Mouse (Mus musculus) CH12.LX (cell line): ENCODE results near the gene Bnipl. TPM values are rescaled to one million over a fixed set of nuclear protein-coding genes. Genes with fewer than 3 reads are reported as not detected.

ENCODE experiments used
- DNase-seq: peaks from one replicate; pipeline ENCODE4 v3.0.0-alpha.2; 2013; ENCODE audit errors: extremely low read depth
- H3K27ac ChIP-seq: 2 replicates; pipeline ENCODE4 v1.5.1; 2012; ENCODE audit warnings: low read depth, mild to moderate bottlenecking, control low read depth, moderate library complexity; ENCODE audit not compliant: insufficient read depth
- H3K27me3 ChIP-seq: replicated peaks from 2 replicates; pipeline ENCODE3; 2012; ENCODE audit warnings: inconsistent platforms
- H3K36me3 ChIP-seq, 2 experiments: replicated peaks in 1 of 2; 2 replicates each; pipeline versions ENCODE3 to v1.6.1; 2012; ENCODE audit warnings: inconsistent platforms in 1 of 2, low read length in 1 of 2, mild to moderate bottlenecking in 1 of 2, mixed read lengths in 1 of 2, moderate library complexity in 1 of 2; ENCODE audit not compliant: control insufficient read depth in 1 of 2, insufficient read depth in 1 of 2
- H3K4me1 ChIP-seq, 2 experiments: 2 replicates each; pipeline ENCODE4 v1.6.1; 2012; ENCODE audit warnings: inconsistent platforms in 1 of 2, moderate library complexity in 1 of 2; ENCODE audit not compliant: insufficient read depth in 2 of 2, control insufficient read depth in 1 of 2
- H3K4me2 ChIP-seq: 2 replicates; pipeline ENCODE4 v1.6.1; 2012; ENCODE audit warnings: low read depth, mild to moderate bottlenecking, control low read depth; ENCODE audit not compliant: poor library complexity, insufficient read depth, severe bottlenecking
- H3K4me3 ChIP-seq, 3 experiments: fragments of 150-350 bp in 1 of 3; sonication (generic) in 1 of 3; replicated peaks in 1 of 3; 2 replicates each; pipeline versions ENCODE3 to v1.5.1; 2011 to 2012; ENCODE audit warnings: low read depth in 2 of 3, low read length in 2 of 3, mild to moderate bottlenecking in 2 of 3, moderate library complexity in 2 of 3, control low read depth in 1 of 3, improper control_type of control experiment in 1 of 3, inconsistent platforms in 1 of 3, mixed read lengths in 1 of 3; ENCODE audit not compliant: poor library complexity in 1 of 3
- H3K79me2 ChIP-seq: replicated peaks from 2 replicates; pipeline ENCODE4 v1.6.1; 2012; ENCODE audit warnings: mild to moderate bottlenecking, moderate library complexity; ENCODE audit not compliant: control insufficient read depth, poor library complexity, insufficient read depth, severe bottlenecking; ENCODE audit errors: extremely low read depth
- H3K9ac ChIP-seq: 2 replicates; pipeline ENCODE4 v1.6.1; 2012; ENCODE audit warnings: low read depth, mild to moderate bottlenecking, control low read depth, moderate library complexity; ENCODE audit not compliant: insufficient read depth
- H3K9me3 ChIP-seq: replicated peaks from 2 replicates; pipeline ENCODE3; 2012; ENCODE audit warnings: low read length, inconsistent platforms, mixed read lengths
- BHLHE40 ChIP-seq: IDR thresholded peaks from 2 replicates; pipeline ENCODE4 v1.6.1; 2011; ENCODE audit warnings: mild to moderate bottlenecking, low read depth, low read length, improper control_type of control experiment
- CTCF ChIP-seq, 2 experiments: IDR thresholded peaks in 1 of 2; conservative IDR thresholded peaks in 1 of 2; 2 replicates each; pipeline ENCODE4 v1.5.1; 2011 to 2012; ENCODE audit warnings: low read depth in 2 of 2, low read length in 2 of 2, improper control_type of control experiment in 1 of 2, inconsistent platforms in 1 of 2, mild to moderate bottlenecking in 1 of 2, moderate library complexity in 1 of 2
- EP300 ChIP-seq: IDR thresholded peaks from 2 replicates; pipeline ENCODE4 v1.6.1; 2011; ENCODE audit warnings: low read length, improper control_type of control experiment
- GABPA ChIP-seq: IDR thresholded peaks from 2 replicates; pipeline ENCODE4 v1.6.1; 2012; ENCODE audit warnings: low read depth, low read length, improper control_type of control experiment, inconsistent platforms; ENCODE audit not compliant: insufficient replicate concordance
- JUN ChIP-seq: IDR thresholded peaks from 2 replicates; pipeline ENCODE4 v1.6.1; 2011; ENCODE audit warnings: low read depth, mild to moderate bottlenecking, low read length, improper control_type of control experiment, moderate library complexity; ENCODE audit not compliant: insufficient read depth
- KAT2A ChIP-seq: IDR thresholded peaks from 2 replicates; pipeline ENCODE4 v1.6.1; 2012; ENCODE audit warnings: low read length, improper control_type of control experiment, inconsistent platforms; ENCODE audit not compliant: insufficient replicate concordance
- MAFK ChIP-seq: IDR thresholded peaks from 2 replicates; pipeline ENCODE4 v1.6.1; 2011; ENCODE audit warnings: low read length, improper control_type of control experiment; ENCODE audit not compliant: insufficient replicate concordance
- MAX ChIP-seq: IDR thresholded peaks from 2 replicates; pipeline ENCODE4 v1.6.1; 2011; ENCODE audit warnings: low read length, improper control_type of control experiment
- MAZ ChIP-seq: IDR thresholded peaks from 2 replicates; pipeline ENCODE4 v1.6.1; 2012; ENCODE audit warnings: low read depth, mild to moderate bottlenecking, inconsistent platforms, low read length, improper control_type of control experiment, moderate library complexity
- MEF2A ChIP-seq: IDR thresholded peaks from 2 replicates; pipeline ENCODE4 v1.6.1; 2014; ENCODE audit warnings: low read depth, mild to moderate bottlenecking, inconsistent platforms, low read length, improper control_type of control experiment, borderline replicate concordance
- MYC ChIP-seq: IDR thresholded peaks from 2 replicates; pipeline ENCODE4 v1.6.1; 2011; ENCODE audit warnings: low read depth, mild to moderate bottlenecking, improper control_type of control experiment, low read length
- NELFE ChIP-seq: IDR thresholded peaks from 2 replicates; pipeline ENCODE4 v1.6.1; 2011; ENCODE audit warnings: low read depth, low read length, improper control_type of control experiment
- NRF1 ChIP-seq: IDR thresholded peaks from 2 replicates; pipeline ENCODE4 v1.6.1; 2014; ENCODE audit warnings: low read depth, mild to moderate bottlenecking, inconsistent platforms, low read length, improper control_type of control experiment, moderate library complexity
- PAX5 ChIP-seq: IDR thresholded peaks from 2 replicates; pipeline ENCODE4 v1.6.1; 2012; ENCODE audit warnings: low read length, inconsistent platforms, mixed read lengths
- POLR2A ChIP-seq: IDR thresholded peaks from 2 replicates; pipeline ENCODE4 v1.6.1; 2011; ENCODE audit warnings: low read depth, mild to moderate bottlenecking, improper control_type of control experiment, low read length
- POLR2AphosphoS2 ChIP-seq: IDR thresholded peaks from 2 replicates; pipeline ENCODE4 v1.6.1; 2011; ENCODE audit warnings: low read depth, low read length, improper control_type of control experiment
- SIN3A ChIP-seq: IDR thresholded peaks from 2 replicates; pipeline ENCODE4 v1.6.1; 2012; ENCODE audit warnings: low read length, improper control_type of control experiment, inconsistent platforms
- TCF12 ChIP-seq: IDR thresholded peaks from 2 replicates; pipeline ENCODE4 v1.6.1; 2014; ENCODE audit warnings: low read depth, mild to moderate bottlenecking, inconsistent platforms, low read length, improper control_type of control experiment
- USF1 ChIP-seq: IDR thresholded peaks from 2 replicates; pipeline ENCODE4 v1.6.1; 2014; ENCODE audit warnings: low read depth, mild to moderate bottlenecking, inconsistent platforms, low read length, improper control_type of control experiment
- USF2 ChIP-seq: conservative IDR thresholded peaks from 2 replicates; pipeline ENCODE4 v1.6.1; 2011; ENCODE audit warnings: low read depth, low read length, improper control_type of control experiment
- ZC3H11A ChIP-seq: IDR thresholded peaks from 2 replicates; pipeline ENCODE4 v1.6.1; 2012; ENCODE audit warnings: low read depth, mild to moderate bottlenecking, inconsistent platforms, low read length, improper control_type of control experiment
- ZNF384 ChIP-seq: IDR thresholded peaks from 2 replicates; pipeline ENCODE4 v1.6.1; 2012; ENCODE audit warnings: low read depth, low read length, improper control_type of control experiment, inconsistent platforms
- dilution Hi-C: fragments of 300-500 bp; cut with MboI; formaldehyde crosslinking; loops from 2 replicates; pipeline ENCODE4 v1.14.3; 2020; ENCODE audit warnings: low sequenced_read_pairs; ENCODE audit not compliant: extremely low pct_unique_long_range_greater_than_20kb, extremely low pct_ligation_motif_present
- in situ Hi-C: fragments of 300-500 bp; cut with MboI; formaldehyde crosslinking; loops from 3 replicates; pipeline ENCODE4 v1.14.3; 2019; ENCODE audit warnings: low sequenced_read_pairs, low pct_ligation_motif_present, low pct_unique_long_range_greater_than_20kb, mixed read lengths
- polyA plus RNA-seq: library from polyadenylated mRNA; unstranded; fragments of >175 nt; gene quantifications from 2 replicates; pipeline ENCODE4 v1.2.1, GENCODE M21; 2012; ENCODE audit warnings: low read depth; ENCODE audit not compliant: insufficient read length
- total RNA-seq, 2 experiments: library from RNA; depleted of rRNA; stranded (reverse); fragments of 300-350 nt in 1 of 2; fragments of >200 nt in 1 of 2; gene quantifications; 2 replicates each; pipeline ENCODE4 v1.2.3; 2012 to 2014

Bnipl gene
- total and polyA plus RNA-seq, 3 experiments = 0.33 TPM; not detected in 2

DNA sequence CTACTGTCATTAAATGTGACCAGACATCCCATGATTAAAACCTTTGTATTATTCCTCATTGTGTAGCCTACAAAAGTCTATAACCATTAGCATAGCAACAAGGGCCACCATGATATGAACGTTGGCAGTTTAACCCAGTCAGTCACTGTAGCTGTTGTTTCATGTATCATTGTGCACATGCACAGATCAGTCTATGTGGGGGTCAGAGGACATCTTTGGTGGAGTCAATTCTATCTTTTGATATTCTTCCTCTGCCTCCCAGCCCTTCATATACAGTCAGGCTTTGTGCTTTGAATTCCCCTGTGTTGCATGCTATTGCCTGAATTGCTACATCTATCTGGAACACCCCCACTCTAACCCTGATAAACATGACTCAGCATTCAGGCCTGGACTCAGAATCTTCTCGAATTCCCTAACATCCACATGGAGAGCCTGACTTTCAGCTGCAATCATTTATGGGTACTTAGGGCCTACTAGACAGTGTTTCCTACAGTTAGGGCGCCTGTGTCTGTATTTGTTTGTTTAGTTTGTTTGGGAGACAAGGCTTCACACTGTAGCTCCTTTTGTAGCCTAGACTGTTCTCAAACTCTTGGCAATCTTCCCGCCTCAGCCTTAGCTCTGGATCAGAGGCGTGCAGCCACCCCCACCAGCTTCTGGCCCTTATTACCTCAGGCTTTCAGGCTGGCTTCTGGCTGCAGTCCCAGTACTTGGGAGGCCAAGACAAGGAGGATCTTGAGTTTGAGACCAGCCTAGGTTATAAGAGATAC is 4.3 kb downstream of the Bnipl start:
- Histone ChIP-seq H3K9ac (no peak overlapping the region), H3K79me2 (no peaks in the 10 kb centered on the region), H3K9me3 (no peaks in the 10 kb centered on the region), H3K27me3 (no peaks in the 10 kb centered on the region), H3K4me1 (peaks cover 0 to 4% of the 10 kb centered on the region in 2 experiments; a peak in 2 of 4 replicates), H3K4me2 (no peak overlapping the region), H3K36me3 (peaks cover 0 to 11% of the 10 kb centered on the region in 2 experiments), H3K4me3 (no peak overlapping the region), H3K27ac (no peak overlapping the region)
- in situ Hi-C loops = no loop called here
- no peak for DNase-seq
- dilution Hi-C loops = no loop called here
- no peak for TF ChIP-seq CTCF (conservative IDR thresholded peaks at IDR 0.05 in 1 of 2, IDR thresholded peaks at IDR 0.05 in 1 of 2; ENCODE audit: low read depth in 2 of 2, low read length in 2 of 2)
- no peak for TF ChIP-seq MEF2A
- TF ChIP-seq MYC = no peak
- TF ChIP-seq MAZ = no peak
- TF ChIP-seq POLR2AphosphoS2 = no peak
- no peak for TF ChIP-seq TCF12
- no peak for TF ChIP-seq MAFK
- no peak for TF ChIP-seq JUN
- no peak for TF ChIP-seq USF1
- TF ChIP-seq ZC3H11A = no peak
- TF ChIP-seq GABPA = no peak
- TF ChIP-seq PAX5 = no peak
- TF ChIP-seq NELFE = no peak
- no peak for TF ChIP-seq KAT2A
- TF ChIP-seq MAX = no peak

DNA sequence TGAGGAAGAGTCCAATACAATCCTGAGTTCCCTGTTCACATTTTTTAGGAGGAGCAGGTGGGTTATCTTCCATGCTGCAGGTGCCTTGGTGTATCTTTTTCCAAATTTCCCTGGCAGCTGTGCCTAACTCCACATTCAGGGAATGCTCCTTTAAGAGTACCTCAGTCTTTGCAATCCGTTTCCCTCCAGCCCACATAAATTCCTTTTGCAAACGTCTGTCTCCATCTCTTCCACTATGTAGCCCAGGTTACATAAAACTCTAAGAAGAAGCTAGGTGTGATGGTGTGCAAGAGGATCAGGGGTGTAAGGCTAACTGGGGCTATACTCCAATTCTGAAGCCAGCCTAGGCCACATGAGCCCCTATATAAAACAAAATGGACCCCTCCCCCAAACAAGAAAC is 7.9 kb downstream of the Bnipl start:
- Histone ChIP-seq H3K9me3 (no peaks in the 10 kb centered on the region), H3K9ac (no peak overlapping the region), H3K4me3 (no peak overlapping the region), H3K36me3 (peaks cover 2 to 22% of the 10 kb centered on the region in 2 experiments), H3K4me2 (no peak overlapping the region), H3K27ac (no peak overlapping the region), H3K27me3 (no peaks in the 10 kb centered on the region), H3K79me2 (no peaks in the 10 kb centered on the region), H3K4me1 (no peaks in the 10 kb centered on the region)
- dilution Hi-C loops (no loop called here), in situ Hi-C loops (no loop called here)
- no peak for DNase-seq
- TF ChIP-seq EP300 (no peak), POLR2AphosphoS2 (no peak), BHLHE40 (no peak), PAX5 (no peak), SIN3A (no peak), USF2 (no peak), ZNF384 (no peak), POLR2A (no peak), NRF1 (no peak)
